Mouse (Mus musculus) embryonic facial prominence, embryonic 13.5 days (tissue): ENCODE data around the gene Acp4. TPM values are rescaled to one million over a fixed set of nuclear protein-coding genes. Genes with fewer than 3 reads are reported as not detected.
"Not testable (repeated sequence)": the region's sequence is repeated elsewhere in the genome, so short reads cannot be mapped to it uniquely, and the experiment has no call there.

Experiments
- ATAC-seq: fragments of 200-750 bp; cut with Nextera tagmentation; 2 replicates; pipeline ENCODE4 v1.8.0; 2017; ENCODE audit warnings: low read depth; ENCODE audit not compliant: insufficient number of reproducible peaks, insufficient read depth, low FRiP score, low TSS enrichment
- H3K27ac ChIP-seq: fragments of 300-500 bp; sonication (generic); 2 replicates; pipeline ENCODE4 v1.5.1; 2015; ENCODE audit warnings: moderate library complexity, mild to moderate bottlenecking, inconsistent platforms
- H3K27me3 ChIP-seq: fragments of 300-500 bp; sonication (generic); 2 replicates; pipeline ENCODE4 v1.6.1; 2015; ENCODE audit warnings: mild to moderate bottlenecking, inconsistent platforms
- H3K36me3 ChIP-seq: fragments of 300-500 bp; sonication (generic); 2 replicates; pipeline ENCODE4 v1.6.1; 2015; ENCODE audit warnings: mild to moderate bottlenecking, inconsistent platforms
- H3K4me1 ChIP-seq: fragments of 300-500 bp; sonication (generic); 2 replicates; pipeline ENCODE4 v1.6.1; 2015; ENCODE audit warnings: inconsistent platforms
- H3K4me2 ChIP-seq: fragments of 300-500 bp; sonication (generic); 2 replicates; pipeline ENCODE4 v1.6.1; 2015; ENCODE audit warnings: moderate library complexity, mild to moderate bottlenecking, inconsistent platforms
- H3K4me3 ChIP-seq: fragments of 300-500 bp; sonication (generic); 2 replicates; pipeline ENCODE4 v1.5.1; 2015; ENCODE audit warnings: mild to moderate bottlenecking, inconsistent platforms
- H3K9ac ChIP-seq: fragments of 300-500 bp; sonication (generic); 2 replicates; pipeline ENCODE4 v1.6.1; 2015; ENCODE audit warnings: mild to moderate bottlenecking, inconsistent platforms
- H3K9me3 ChIP-seq: fragments of 300-500 bp; sonication (generic); 2 replicates; pipeline ENCODE4 v1.6.1; 2016; ENCODE audit warnings: inconsistent platforms
- WGBS: fragments of 180-500 bp; shearing (Covaris S2); methylation state at CpG from one replicate; pipeline ENCODE4 v1.1.7; 2015; ENCODE audit warnings: mixed read lengths; 5-methylcytosine and 5-hydroxymethylcytosine counted together
- polyA plus RNA-seq: library from polyadenylated mRNA; unstranded; fragments of >200 nt; fragmentation: Nextera tagmentation; extraction: Ambion mirVana; gene quantifications from 2 replicates; pipeline ENCODE4 v1.2.1, GENCODE M21; 2015

Acp4 gene
- polyA plus RNA-seq, 1 experiment from 2014 or later: 0.13 TPM

- no peaks in the 10 kb centered on the region for H3K27me3 ChIP-seq
- H3K9ac ChIP-seq: no peak overlapping the region
- H3K4me3 ChIP-seq: no peak overlapping the region
- peaks cover 13% of the 10 kb centered on the region for H3K36me3 ChIP-seq
- peaks cover 19% of the 10 kb centered on the region for H3K4me1 ChIP-seq
- 60% methylated on average over 1 of the region's 1 CpGs for WGBS
- H3K27ac ChIP-seq: no peak overlapping the region
- H3K4me2 ChIP-seq: no peak overlapping the region
- ATAC-seq: no peak
- H3K9me3 ChIP-seq: no peaks in the 10 kb centered on the region
Measured at GRCm38 (mm10) chr7:44244080-44244479, 13.1 kb downstream of the Acp4 start.

GRCm38 (mm10) chr7:44241163-44241562 is 16.0 kb downstream of the Acp4 start:
- no peak for ATAC-seq
- no peaks in the 10 kb centered on the region for H3K9me3 ChIP-seq
- no peaks in the 10 kb centered on the region for H3K27me3 ChIP-seq
- 61% methylated on average over 2 of the region's 2 CpGs for WGBS
- H3K9ac ChIP-seq: no peak overlapping the region
- H3K36me3 ChIP-seq: no peaks in the 10 kb centered on the region
- H3K4me2 ChIP-seq: no peak overlapping the region
- H3K4me3 ChIP-seq: no peak overlapping the region
- H3K4me1 ChIP-seq: peaks cover 7% of the 10 kb centered on the region
- no peak overlapping the region for H3K27ac ChIP-seq

- Histone ChIP-seq H3K27ac (no peak overlapping the region), H3K4me1 (peaks cover 7% of the 10 kb centered on the region), H3K4me2 (no peak overlapping the region), H3K36me3 (no peaks in the 10 kb centered on the region), H3K9ac (no peak overlapping the region), H3K27me3 (no peaks in the 10 kb centered on the region), H3K4me3 (no peak overlapping the region), H3K9me3 (no peaks in the 10 kb centered on the region)
- 59% methylated on average over 1 of the region's 1 CpGs for WGBS
- ATAC-seq: no peak
Measured at GRCm38 (mm10) chr7:44240712-44241111, 16.5 kb downstream of the Acp4 start.

- WGBS: 42% methylated on average over 2 of the region's 2 CpGs
- Histone ChIP-seq H3K36me3 (no peaks in the 10 kb centered on the region), H3K4me1 (no peaks in the 10 kb centered on the region), H3K27me3 (no peaks in the 10 kb centered on the region), H3K4me2 (no peak overlapping the region), H3K9ac (no peak overlapping the region), H3K4me3 (no peak overlapping the region), H3K9me3 (no peaks in the 10 kb centered on the region), H3K27ac (no peak overlapping the region)
- ATAC-seq: no peak
Measured at GRCm38 (mm10) chr7:44239913-44240312, 17.3 kb downstream of the Acp4 start.

GRCm38 (mm10) chr7:44235909-44236308 is 21.3 kb downstream of the Acp4 start, which contains the start of gene Gm36864:
Gene Gm36864, plus strand, starts transcription at chr7:44236177.
- Histone ChIP-seq H3K4me2 (no peak within 1 kb of the TSS), H3K9ac (no peak within 1 kb of the TSS), H3K4me1 (no peaks in the 10 kb centered on the region), H3K36me3 (no peaks in the 10 kb centered on the region), H3K9me3 (no peaks in the 10 kb centered on the region), H3K4me3 (no peak within 1 kb of the TSS), H3K27ac (no peak within 1 kb of the TSS), H3K27me3 (no peaks in the 10 kb centered on the region)
- 82% methylated on average over 3 of the region's 3 CpGs for WGBS
- ATAC-seq: no peak

- no peaks in the 10 kb centered on the region for H3K4me1 ChIP-seq
Measured at GRCm38 (mm10) chr7:44225076-44225475, 32.1 kb downstream of the Acp4 start, which contains the start of gene Klk1. Gene Klk1, plus strand, starts transcription at chr7:44225360.

GRCm38 (mm10) chr7:44222335-44222734 is 34.8 kb downstream of the Acp4 start:
- 84% methylated on average over 6 of the region's 6 CpGs for WGBS
- H3K27ac ChIP-seq, H3K4me2 ChIP-seq, H3K9ac ChIP-seq, H3K4me3 ChIP-seq, H3K27me3 ChIP-seq, ATAC-seq, H3K9me3 ChIP-seq, H3K4me1 ChIP-seq, H3K36me3 ChIP-seq: not testable (repeated sequence)

More at GRCm38 (mm10) chr7:44225076-44225475, 32.1 kb downstream of the Acp4 start, which contains the start of gene Klk1:
- Histone ChIP-seq H3K36me3 (no peaks in the 10 kb centered on the region), H3K9ac (no peak within 1 kb of the TSS), H3K4me3 (no peak within 1 kb of the TSS), H3K27ac (no peak within 1 kb of the TSS), H3K4me2 (no peak within 1 kb of the TSS), H3K9me3 (no peaks in the 10 kb centered on the region), H3K27me3 (no peaks in the 10 kb centered on the region)
- 22% methylated on average over 1 of the region's 1 CpGs for WGBS
- ATAC-seq: no peak

- H3K4me3 ChIP-seq, H3K27me3 ChIP-seq, H3K27ac ChIP-seq, H3K9ac ChIP-seq, ATAC-seq, H3K36me3 ChIP-seq, H3K4me1 ChIP-seq, H3K9me3 ChIP-seq, H3K4me2 ChIP-seq: not testable (repeated sequence)
- WGBS: 66% methylated on average over 9 of the region's 10 CpGs
Measured at GRCm38 (mm10) chr7:44221601-44222000, 35.6 kb downstream of the Acp4 start.

- no peaks in the 10 kb centered on the region for H3K4me1 ChIP-seq
- H3K27ac ChIP-seq: no peak within 1 kb of the TSS
- H3K36me3 ChIP-seq: no peaks in the 10 kb centered on the region
- H3K9me3 ChIP-seq: no peaks in the 10 kb centered on the region
- ATAC-seq: no peak
- WGBS: 77% methylated on average over 1 of the region's 1 CpGs
- no peak within 1 kb of the TSS for H3K4me3 ChIP-seq
- no peak within 1 kb of the TSS for H3K9ac ChIP-seq
- H3K27me3 ChIP-seq: no peaks in the 10 kb centered on the region
- H3K4me2 ChIP-seq: no peak within 1 kb of the TSS
Measured at GRCm38 (mm10) chr7:44215645-44216044, 41.5 kb downstream of the Acp4 start, which contains the start of gene Klk1b5. Gene Klk1b5, plus strand, starts transcription at chr7:44215945.

- H3K4me1 ChIP-seq: no peaks in the 10 kb centered on the region
- H3K36me3 ChIP-seq: no peaks in the 10 kb centered on the region
- no peak overlapping the region for H3K4me3 ChIP-seq
- 85% methylated on average over 3 of the region's 3 CpGs for WGBS
- H3K4me2 ChIP-seq: no peak overlapping the region
- no peaks in the 10 kb centered on the region for H3K9me3 ChIP-seq
- no peak overlapping the region for H3K27ac ChIP-seq
- no peak for ATAC-seq
- H3K9ac ChIP-seq: no peak overlapping the region
- H3K27me3 ChIP-seq: no peaks in the 10 kb centered on the region
Measured at GRCm38 (mm10) chr7:44208307-44208706, 48.9 kb downstream of the Acp4 start.

- H3K27me3 ChIP-seq, ATAC-seq, H3K9me3 ChIP-seq, H3K4me1 ChIP-seq, H3K9ac ChIP-seq, H3K4me2 ChIP-seq, H3K4me3 ChIP-seq, H3K36me3 ChIP-seq, H3K27ac ChIP-seq: not testable (repeated sequence)
- WGBS: 55% methylated on average over 3 of the region's 3 CpGs
Measured at GRCm38 (mm10) chr7:44207135-44207534, 50.0 kb downstream of the Acp4 start, which contains the start of gene Klk1b4. Gene Klk1b4, plus strand, starts transcription at chr7:44207435.
